Mouse (Mus musculus) midbrain, postnatal 0 days (tissue): ENCODE measurements around the gene Cacng8. TPM values are rescaled to one million over a fixed set of nuclear protein-coding genes. Genes with fewer than 3 reads are reported as not detected.

Source experiments
- ATAC-seq: fragments of 200-750 bp; cut with Nextera tagmentation; 2 replicates; pipeline ENCODE4 v1.8.0; 2017; ENCODE audit warnings: moderate number of reproducible peaks, mild to moderate bottlenecking, moderate TSS enrichment, moderate library complexity; ENCODE audit not compliant: low FRiP score
- DNase-seq: peaks from one replicate; pipeline ENCODE4 v3.0.0-alpha.2; 2015; ENCODE audit warnings: low spot score
- H3K27ac ChIP-seq: fragments of 300-500 bp; sonication (generic); 2 replicates; pipeline ENCODE4 v1.5.1; 2014; ENCODE audit warnings: low read depth, mild to moderate bottlenecking, low read length, mixed read lengths
- H3K27me3 ChIP-seq: fragments of 300-500 bp; sonication (generic); 2 replicates; pipeline ENCODE4 v1.6.1; 2014; ENCODE audit warnings: low read length, control low read depth, mixed read lengths; ENCODE audit not compliant: insufficient read depth
- H3K36me3 ChIP-seq: fragments of 300-500 bp; sonication (generic); 2 replicates; pipeline ENCODE4 v1.6.1; 2014; ENCODE audit warnings: low read length, control low read depth, mixed read lengths; ENCODE audit not compliant: insufficient read depth
- H3K4me1 ChIP-seq: fragments of 300-500 bp; sonication (generic); 2 replicates; pipeline ENCODE4 v1.6.1; 2014; ENCODE audit warnings: mild to moderate bottlenecking, control low read depth, antibody characterized with exemption, low read length, mixed read lengths; ENCODE audit not compliant: insufficient read depth
- H3K4me2 ChIP-seq: fragments of 300-500 bp; sonication (generic); 2 replicates; pipeline ENCODE4 v1.6.1; 2014; ENCODE audit warnings: low read depth, mild to moderate bottlenecking, low read length, mixed read lengths; ENCODE audit not compliant: poor library complexity, severe bottlenecking
- H3K4me3 ChIP-seq: fragments of 300-500 bp; sonication (generic); 2 replicates; pipeline ENCODE4 v1.5.1; 2014; ENCODE audit warnings: low read depth, mild to moderate bottlenecking, low read length, moderate library complexity
- H3K9ac ChIP-seq: fragments of 300-500 bp; sonication (generic); replicated peaks from 2 replicates; pipeline ENCODE4 v1.6.1; 2014; ENCODE audit warnings: mild to moderate bottlenecking, low read length, moderate library complexity, mixed read lengths; ENCODE audit not compliant: poor library complexity, severe bottlenecking
- H3K9me3 ChIP-seq: fragments of 300-500 bp; sonication (generic); 2 replicates; pipeline ENCODE4 v1.6.1; 2016; ENCODE audit warnings: low read length, control low read depth
- CTCF ChIP-seq: IDR thresholded peaks from 2 replicates; pipeline ENCODE4 v1.5.1; 2016; ENCODE audit warnings: antibody characterized with exemption, mild to moderate bottlenecking
- WGBS: fragments of 180-500 bp; shearing (Covaris S2); extraction: QIAGEN DNeasy Blood & Tissue Kit; methylation state at CpG from one replicate; pipeline ENCODE4 v1.1.7; 2014; 5-methylcytosine and 5-hydroxymethylcytosine counted together
- polyA plus RNA-seq: library from polyadenylated mRNA; unstranded; fragments of >200 nt; fragmentation: Nextera tagmentation; extraction: Ambion mirVana; gene quantifications from 2 replicates; pipeline ENCODE4 v1.2.1, GENCODE M21; 2015
- total RNA-seq: library from RNA; depleted of rRNA; stranded (reverse); fragments of >200 nt; gene quantifications from 2 replicates; pipeline ENCODE4 v1.2.3, GENCODE M21; 2014

The Cacng8 gene
- total and polyA plus RNA-seq, 2 experiments from 2014 or later: 21.4 to 59.0 TPM

DNA sequence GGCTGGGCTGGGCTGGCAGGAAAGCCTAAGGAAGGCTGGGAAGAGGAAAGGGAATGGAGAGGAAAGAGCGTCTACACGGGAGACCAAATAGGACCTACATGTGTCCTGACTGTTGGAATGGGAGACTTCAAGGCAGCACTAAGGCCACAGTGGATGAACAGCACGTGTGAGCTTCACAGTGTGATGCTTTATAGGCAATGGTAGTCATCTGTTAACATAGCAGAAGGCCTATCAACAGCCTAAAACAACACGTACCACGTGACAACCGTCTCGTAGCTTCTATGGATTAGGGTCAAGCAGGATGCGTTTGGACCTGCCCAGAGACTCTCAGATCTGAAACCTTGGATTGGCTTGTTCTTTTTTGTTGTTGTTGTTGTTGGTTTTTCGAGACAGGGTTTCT lies 8.4 kb upstream of the Cacng8 start:
- DNase-seq (no peak), ATAC-seq (no peak)
- no peak for TF ChIP-seq CTCF
- H3K27me3 ChIP-seq: no peaks in the 10 kb centered on the region
- no peaks in the 10 kb centered on the region for H3K4me1 ChIP-seq
- H3K36me3 ChIP-seq: no peaks in the 10 kb centered on the region
- no peak overlapping the region for H3K27ac ChIP-seq
- no peak overlapping the region for H3K9ac ChIP-seq
- 90% methylated on average over 9 of the region's 9 CpGs for WGBS
- H3K9me3 ChIP-seq: no peaks in the 10 kb centered on the region
- no peak overlapping the region for H3K4me2 ChIP-seq
- no peak overlapping the region for H3K4me3 ChIP-seq

DNA sequence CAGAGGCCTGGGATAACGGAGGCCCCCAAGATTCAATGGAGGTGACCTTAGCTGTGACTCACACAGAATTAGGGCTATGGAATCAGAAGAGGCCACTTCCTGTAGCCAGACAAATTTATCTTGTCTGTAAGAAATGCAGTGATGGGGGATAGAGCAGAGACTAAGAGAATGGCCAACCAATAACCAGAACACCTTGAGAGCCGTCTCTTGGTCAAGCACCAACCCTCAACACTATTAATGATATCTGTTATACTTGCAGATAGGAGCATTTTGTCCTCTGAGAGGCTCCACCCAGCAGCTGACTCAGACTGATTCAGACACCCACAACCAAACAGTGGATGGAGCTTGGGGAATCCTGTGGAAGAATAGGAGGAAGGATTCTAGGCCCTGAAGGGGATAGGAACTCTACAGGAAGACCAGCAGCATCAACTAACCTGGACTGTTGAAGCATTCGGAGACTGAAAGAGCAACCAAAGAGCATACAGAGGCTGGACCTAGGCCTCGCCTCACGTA lies 5.6 kb upstream of the Cacng8 start:
- H3K36me3 ChIP-seq: no peaks in the 10 kb centered on the region
- H3K9ac ChIP-seq: no peak overlapping the region
- no peaks in the 10 kb centered on the region for H3K27me3 ChIP-seq
- no peak for DNase-seq
- no peak for TF ChIP-seq CTCF
- H3K4me1 ChIP-seq: peaks cover 3% of the 10 kb centered on the region; the same call in 1 of the 2 replicates
- no peaks in the 10 kb centered on the region for H3K9me3 ChIP-seq
- 90% methylated on average over 5 of the region's 5 CpGs for WGBS
- no peak overlapping the region for H3K4me3 ChIP-seq
- H3K27ac ChIP-seq: no peak overlapping the region
- no peak for ATAC-seq
- H3K4me2 ChIP-seq: no peak overlapping the region

DNA sequence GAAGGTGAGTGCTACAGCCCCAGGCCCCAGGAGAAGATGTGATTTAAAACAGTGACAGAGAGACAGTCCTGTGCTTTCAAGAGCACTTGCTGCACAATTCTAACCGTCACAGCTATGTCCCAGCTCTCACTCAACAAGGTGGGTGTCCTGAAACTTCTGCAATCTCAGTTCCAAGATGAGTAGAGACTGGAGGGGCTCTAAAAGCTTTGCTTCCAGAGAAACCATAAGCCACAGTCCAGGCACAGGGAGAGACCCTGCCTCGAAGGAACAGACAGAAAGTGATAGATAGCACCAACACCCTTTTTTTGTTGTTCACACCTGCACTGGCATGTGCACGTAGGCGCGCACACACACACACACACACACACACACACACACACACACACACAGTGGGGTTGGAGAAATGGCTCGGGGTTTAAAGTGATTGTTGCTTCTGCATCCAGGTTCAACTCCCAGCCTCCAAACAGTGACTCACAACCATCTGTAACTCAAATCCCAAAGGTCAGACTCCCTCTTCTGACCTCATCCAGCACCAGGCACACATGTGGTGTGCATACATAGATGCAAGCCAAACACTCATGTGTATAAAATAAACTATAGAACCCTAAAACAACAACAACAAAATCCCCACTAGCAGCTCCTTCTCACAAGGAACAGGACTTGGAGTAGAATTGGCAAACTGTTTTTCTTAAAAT lies 4.3 kb upstream of the Cacng8 start:
- no peak overlapping the region for H3K4me2 ChIP-seq
- no peak for TF ChIP-seq CTCF
- DNase-seq: no peak
- WGBS: 85% methylated on average over 6 of the region's 6 CpGs
- no peak overlapping the region for H3K27ac ChIP-seq
- ATAC-seq: no peak
- no peak overlapping the region for H3K9ac ChIP-seq
- peaks cover 3% of the 10 kb centered on the region; the same call in 1 of the 2 replicates for H3K4me1 ChIP-seq
- H3K9me3 ChIP-seq: no peaks in the 10 kb centered on the region
- H3K27me3 ChIP-seq: no peaks in the 10 kb centered on the region
- H3K36me3 ChIP-seq: no peaks in the 10 kb centered on the region
- H3K4me3 ChIP-seq: no peak overlapping the region

DNA sequence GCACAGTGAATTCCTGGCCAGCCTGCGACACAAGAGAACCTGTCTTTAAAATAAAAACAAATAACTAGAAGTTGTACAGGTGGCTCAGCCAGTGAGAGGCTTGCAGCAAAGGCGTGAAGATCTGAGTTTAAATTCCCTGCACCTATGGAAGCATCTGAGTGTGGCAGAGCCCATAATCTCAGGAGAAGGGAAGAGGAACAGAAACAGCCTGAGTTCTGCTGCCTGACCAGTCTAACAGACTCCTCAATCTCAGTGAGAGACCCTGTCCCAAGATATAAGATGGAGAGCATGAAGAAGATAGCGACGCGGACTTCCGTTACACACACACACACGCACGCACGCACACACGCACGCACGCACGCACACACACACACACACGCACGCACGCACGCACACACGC lies 2.7 kb upstream of the Cacng8 start:
- no peaks in the 10 kb centered on the region for H3K9me3 ChIP-seq
- ATAC-seq: no peak
- no peak for TF ChIP-seq CTCF
- 91% methylated on average over 18 of the region's 18 CpGs for WGBS
- H3K4me1 ChIP-seq: peaks cover 8% of the 10 kb centered on the region; the same call in 1 of the 2 replicates
- H3K27ac ChIP-seq: no peak overlapping the region
- H3K9ac ChIP-seq: no peak overlapping the region
- no peak for DNase-seq
- H3K4me2 ChIP-seq: peak overlapping the region; percentile 82; the same call in 1 of the 2 replicates
- no peak overlapping the region for H3K4me3 ChIP-seq
- H3K27me3 ChIP-seq: no peaks in the 10 kb centered on the region
- H3K36me3 ChIP-seq: no peaks in the 10 kb centered on the region

DNA sequence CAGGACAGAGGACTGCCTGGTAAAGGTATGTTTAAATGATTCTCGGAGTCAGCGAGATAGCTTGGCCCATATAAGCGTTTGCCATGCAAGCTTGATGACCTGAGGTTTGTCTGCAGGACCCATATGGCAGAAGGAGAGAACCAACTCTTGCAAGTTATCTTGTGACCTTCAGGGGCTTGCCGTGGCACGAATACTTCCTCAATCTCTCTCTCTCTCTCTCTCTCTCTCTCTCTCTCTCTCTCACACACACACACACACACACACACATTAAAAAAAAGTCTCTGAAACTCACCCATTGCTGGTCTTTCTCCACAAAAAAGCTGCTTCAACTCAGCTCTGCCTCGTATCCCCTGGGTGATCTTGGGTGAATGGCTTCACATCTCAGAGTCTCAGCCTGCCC lies 1.6 kb upstream of the Cacng8 start:
- TF ChIP-seq CTCF: no peak
- no peak for ATAC-seq
- H3K9me3 ChIP-seq: no peaks in the 10 kb centered on the region
- peak overlapping the region; percentile 54; the same call in 1 of the 2 replicates for H3K4me3 ChIP-seq
- H3K27ac ChIP-seq: no peak overlapping the region
- no peak for DNase-seq
- no peaks in the 10 kb centered on the region for H3K36me3 ChIP-seq
- WGBS: 56% methylated on average over 6 of the region's 6 CpGs
- H3K27me3 ChIP-seq: no peaks in the 10 kb centered on the region
- no peak overlapping the region for H3K9ac ChIP-seq
- H3K4me1 ChIP-seq: peaks cover 11% of the 10 kb centered on the region; the same call in 1 of the 2 replicates
- peak overlapping the region; percentile 82 for H3K4me2 ChIP-seq
